Mouse (Mus musculus) lung, postnatal 0 days (tissue): Measurements from ENCODE around the gene Zbtb16.

Experiments used
- CTCF ChIP-seq: IDR thresholded peaks from 2 replicates; pipeline ENCODE4 v1.5.1; 2016; ENCODE audit warnings: antibody characterized with exemption, mild to moderate bottlenecking
- EP300 ChIP-seq: IDR thresholded peaks from 2 replicates; pipeline ENCODE4 v1.6.1; 2016; ENCODE audit warnings: antibody characterized with exemption, mild to moderate bottlenecking, control low read depth

DNA sequence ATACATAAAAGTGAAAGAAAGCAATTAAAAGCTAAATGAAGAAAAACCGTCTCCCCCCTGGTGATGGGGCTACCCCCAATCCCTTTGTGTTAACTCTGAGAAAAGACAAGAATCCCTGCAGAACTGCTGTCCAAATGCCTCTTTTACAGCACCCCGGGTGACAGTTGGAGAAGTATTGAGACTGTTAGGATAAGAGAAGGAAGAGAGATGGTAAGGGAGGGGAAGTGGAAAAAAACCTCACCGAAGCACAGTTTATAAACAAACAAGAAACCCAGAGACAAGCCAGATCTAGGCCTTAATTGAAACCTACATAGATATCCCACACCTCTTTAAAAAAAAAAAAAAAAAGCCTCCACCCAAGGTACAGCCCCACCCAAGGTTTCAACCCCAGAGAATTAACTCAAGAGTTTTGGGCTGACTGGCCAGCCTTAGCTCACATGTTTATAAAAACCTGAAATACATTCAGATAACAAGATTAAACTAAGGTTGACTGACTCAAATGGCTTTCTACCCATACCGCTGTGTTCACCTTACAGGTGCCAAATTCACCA is 42.3 kb downstream of the Zbtb16 start:
- TF ChIP-seq CTCF (no peak), EP300 (no peak)
